Mouse (Mus musculus) left cerebral cortex, adult 6 months (tissue): Measurements from ENCODE around the gene Zfp563. TPM values are rescaled to one million over a fixed set of nuclear protein-coding genes. Genes with fewer than 3 reads are reported as not detected.

Source experiments
- long read RNA-seq, 2 experiments: library from polyadenylated mRNA; unstranded; transcript quantifications; one replicate each; pipeline ENCODE4 v2.0.0; 2019 to 2020
- polyA plus RNA-seq: library from polyadenylated mRNA; unstranded; fragments of <200 nt; fragmentation: Nextera tagmentation; gene quantifications from 2 replicates; pipeline ENCODE4 v1.2.3, GENCODE M21; 2021

Gene Zfp563
- polyA plus RNA-seq: 7.3 and 10.6 TPM in 2 replicates
- long read RNA-seq, experiment 1, full-length matches to known transcripts: 33 of 41 reads
- long read RNA-seq, experiment 1, partial matches to known transcripts: 1 of 41 reads
- long read RNA-seq, experiment 1, other reads (novel, unspliced or antisense): 7 of 41 reads
- long read RNA-seq, experiment 2, full-length matches to known transcripts: 8 of 15 reads
- long read RNA-seq, experiment 2, partial matches to known transcripts: 0 of 15 reads
- long read RNA-seq, experiment 2, other reads (novel, unspliced or antisense): 7 of 15 reads

GRCm38 (mm10) chr17:33089220-33089949, at the start of gene Zfp563:
Gene Zfp563, plus strand, starts transcription at chr17:33089310.

DNA sequence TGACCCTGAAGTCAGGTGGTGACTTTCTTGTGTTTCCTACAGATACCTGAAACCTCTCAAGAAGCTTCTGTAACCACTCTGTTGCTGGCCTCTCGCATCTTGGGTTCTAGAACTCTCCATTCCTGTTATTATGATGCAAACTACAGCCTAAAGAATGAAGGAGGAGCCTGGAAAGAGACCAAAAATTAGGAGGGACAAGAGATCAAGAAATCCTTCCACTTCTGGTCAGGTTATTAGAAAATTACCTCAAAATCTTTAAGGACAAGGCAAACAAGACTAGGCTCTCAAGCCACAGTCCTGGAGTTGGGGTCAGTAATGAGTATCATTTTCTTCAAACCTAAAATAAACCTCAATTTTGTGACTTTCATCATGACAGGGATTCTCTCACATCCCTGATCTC, 21.2 kb upstream of the Zfp563 start, which contains the start of gene 4921501E09Rik:
4921501E09Rik (minus strand) TSS at position 101 of the 400 bp plus-strand sequence.

DNA sequence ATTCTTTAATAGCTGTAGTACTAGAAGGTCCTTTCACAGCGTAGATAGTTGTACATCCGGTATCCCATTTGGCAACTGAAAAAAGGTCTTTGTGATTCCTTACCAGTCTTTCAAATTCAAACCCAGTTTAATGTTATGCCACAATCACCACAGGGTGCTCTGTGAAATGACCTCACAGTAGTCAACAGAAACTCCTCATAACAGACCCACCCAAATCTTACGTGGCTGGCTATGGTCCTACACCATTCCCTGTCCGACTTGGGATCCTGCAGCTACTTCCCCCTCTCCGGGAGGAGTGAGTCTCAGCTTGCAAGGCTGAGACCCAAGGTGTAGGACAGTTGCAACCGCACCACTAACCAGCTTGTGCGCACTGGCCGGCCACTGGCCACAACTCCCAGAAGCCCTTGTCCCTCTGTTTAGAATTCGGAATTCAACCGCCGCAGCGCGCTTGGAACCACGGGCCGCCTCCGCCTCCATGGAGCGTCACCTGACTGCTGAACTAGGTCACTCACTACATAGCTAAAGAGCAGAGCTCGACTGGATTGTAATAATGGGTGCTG, 50.2 kb downstream of the Zfp563 start, which contains the start of gene Morc2b:
Morc2b (minus strand) TSS at position 423 of the 560 bp plus-strand sequence.

Other genes with a start within 250 kb of the Zfp563 start
- gene Zfp870, start 197.7 kb upstream of the Zfp563 start, polyA plus RNA-seq: 3.2 and 4.0 TPM in 2 replicates
- 8.7 and 9.4 TPM in 2 replicates for gene Cyp4f14, start 172.0 kb upstream of the Zfp563 start, polyA plus RNA-seq
- gene Cyp4f13, start 141.9 kb upstream of the Zfp563 start, polyA plus RNA-seq: 6.8 and 9.1 TPM in 2 replicates
- gene Zfp472, start 123.5 kb upstream of the Zfp563 start, polyA plus RNA-seq: 3.0 and 3.5 TPM in 2 replicates
- 9.2 and 10.8 TPM in 2 replicates for gene Zfp952, start 96.2 kb upstream of the Zfp563 start, polyA plus RNA-seq
- gene Zfp763, start 55.9 kb upstream of the Zfp563 start, polyA plus RNA-seq: 8.8 and 12.4 TPM in 2 replicates
- gene 4921501E09Rik, start 21.3 kb upstream of the Zfp563 start, polyA plus RNA-seq: not detected in 2 replicates
- gene Morc2b, start 50.4 kb downstream of the Zfp563 start, polyA plus RNA-seq: 1.2 and 1.3 TPM in 2 replicates
- 0.08 TPM in 1 of 2 replicates, not detected in the other for gene Olfr55, start 79.1 kb downstream of the Zfp563 start, polyA plus RNA-seq
- gene Olfr239, start 102.0 kb downstream of the Zfp563 start, polyA plus RNA-seq: not detected in 2 replicates
- 0.03 and 0.04 TPM in 2 replicates for gene Olfr1564, start 132.4 kb downstream of the Zfp563 start, polyA plus RNA-seq
- 3.4 and 4.6 TPM in 2 replicates for gene Zfp955a, start 165.8 kb downstream of the Zfp563 start, polyA plus RNA-seq
- 0.01 TPM in 1 of 2 replicates, not detected in the other for gene Olfr63, start 175.4 kb downstream of the Zfp563 start, polyA plus RNA-seq
- 10.7 and 17.1 TPM in 2 replicates for gene Zfp955b, start 200.2 kb downstream of the Zfp563 start, polyA plus RNA-seq